Comparison of ENCODE assay signal across 29 mouse cellular contexts in the genomic region with DNA sequence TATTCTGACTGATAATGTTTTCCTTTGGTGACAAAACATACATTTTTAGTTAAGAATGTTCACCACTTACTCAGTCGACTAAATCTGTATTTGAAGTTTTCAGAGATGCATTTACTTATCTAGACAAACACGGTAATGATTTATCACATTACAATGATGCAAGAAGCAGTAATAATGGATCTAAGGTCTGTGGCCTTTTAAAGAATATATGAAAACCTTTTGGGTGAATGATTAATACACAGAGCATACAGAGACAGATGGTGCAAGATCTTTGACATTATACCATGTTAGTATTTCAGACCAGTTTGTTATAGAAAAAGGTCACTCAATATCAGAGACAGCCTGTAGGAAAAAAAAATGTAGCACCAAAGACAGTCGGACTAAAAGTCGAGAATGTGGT.
"Had no signal": no experiment of that assay in that cellular context is flagged by ENCODE, and none has a peak within 500 bp of the region (broad histone marks: within the 10 kb centered on the region; RNA-seq: fewer than 3 reads in every experiment).

No protein-coding gene starts in this region.

- DNase-seq: cerebellum, adult 2 months; cerebellum, adult 8-10 months; cerebellum, adult 9-10 months; cerebellum, adult 9-11 months; cerebellum, postnatal 10 days; cerebellum, postnatal 14 days; cerebellum, postnatal 25 days; cerebellum, postnatal 36 days; embryo, embryonic 11 days; forebrain, postnatal 0 days; gastrocnemius, adult 2 months; gastrocnemius, postnatal 10 days; gastrocnemius, postnatal 14 days; gastrocnemius, postnatal 25 days; gastrocnemius, postnatal 36 days; heart, adult 11 months; heart, adult 18-20 months; heart, adult 2 months had no signal

- ATAC-seq: forebrain, embryonic 13.5 days; forebrain, embryonic 14.5 days; forebrain, embryonic 15.5 days; forebrain, embryonic 16.5 days; forebrain, postnatal 0 days had no signal

- H3K9ac ChIP-seq: embryonic facial prominence, embryonic 12.5 days; embryonic facial prominence, embryonic 13.5 days; embryonic facial prominence, embryonic 15.5 days; forebrain, embryonic 12.5 days; forebrain, embryonic 13.5 days; forebrain, embryonic 15.5 days; forebrain, postnatal 0 days had no signal

- H3K27ac ChIP-seq: embryonic facial prominence, embryonic 10.5 days; embryonic facial prominence, embryonic 12.5 days; embryonic facial prominence, embryonic 13.5 days; embryonic facial prominence, embryonic 15.5 days; forebrain, embryonic 10.5 days; forebrain, embryonic 12.5 days; forebrain, embryonic 13.5 days; forebrain, embryonic 15.5 days; gastrocnemius, adult 2 months; heart, adult 2 months had no signal

- H3K4me3 ChIP-seq: embryonic facial prominence, embryonic 10.5 days; embryonic facial prominence, embryonic 12.5 days; embryonic facial prominence, embryonic 13.5 days; embryonic facial prominence, embryonic 15.5 days; erythroblast, embryonic 14.5 days; forebrain, embryonic 10.5 days; forebrain, embryonic 12.5 days; forebrain, embryonic 13.5 days; forebrain, embryonic 15.5 days; gastrocnemius, adult 2 months; heart, adult 2 months had no signal

- H3K27me3 ChIP-seq: embryonic facial prominence, embryonic 12.5 days; embryonic facial prominence, embryonic 13.5 days; embryonic facial prominence, embryonic 15.5 days; forebrain, embryonic 12.5 days; forebrain, embryonic 13.5 days; forebrain, embryonic 15.5 days had no signal

- H3K9me3 ChIP-seq: embryonic facial prominence, embryonic 10.5 days; embryonic facial prominence, embryonic 12.5 days; embryonic facial prominence, embryonic 13.5 days; embryonic facial prominence, embryonic 15.5 days; forebrain, embryonic 10.5 days; forebrain, embryonic 12.5 days; forebrain, embryonic 13.5 days; forebrain, embryonic 15.5 days had no signal

- H3K36me3 ChIP-seq: embryonic facial prominence, embryonic 10.5 days; embryonic facial prominence, embryonic 12.5 days; embryonic facial prominence, embryonic 13.5 days; embryonic facial prominence, embryonic 15.5 days; forebrain, embryonic 10.5 days; forebrain, embryonic 12.5 days; forebrain, embryonic 15.5 days had no signal

- H3K4me1 ChIP-seq: embryonic facial prominence, embryonic 10.5 days; embryonic facial prominence, embryonic 12.5 days; embryonic facial prominence, embryonic 13.5 days; embryonic facial prominence, embryonic 15.5 days; forebrain, embryonic 10.5 days; forebrain, embryonic 12.5 days; forebrain, embryonic 13.5 days; forebrain, embryonic 15.5 days had no signal

- H3K4me2 ChIP-seq: embryonic facial prominence, embryonic 12.5 days; embryonic facial prominence, embryonic 13.5 days; embryonic facial prominence, embryonic 15.5 days; forebrain, embryonic 12.5 days; forebrain, embryonic 13.5 days; forebrain, embryonic 15.5 days had no signal
